Mouse (Mus musculus) stomach, embryonic 15.5 days (tissue): ENCODE measurements around the gene Icam2. TPM values are rescaled to one million over a fixed set of nuclear protein-coding genes. Genes with fewer than 3 reads are reported as not detected.
A peak's percentile ranks its signal among the peaks of the same experiment; 100 is the strongest.

Experiments used
- ATAC-seq: fragments of 200-750 bp; cut with Nextera tagmentation; 2 replicates; pipeline ENCODE4 v1.8.0; 2017; ENCODE audit warnings: low read depth, moderate number of reproducible peaks, moderate TSS enrichment; ENCODE audit not compliant: insufficient read depth, low FRiP score
- H3K27ac ChIP-seq: fragments of 300-500 bp; sonication (generic); 2 replicates; pipeline ENCODE4 v1.5.1; 2015; ENCODE audit warnings: mild to moderate bottlenecking, inconsistent platforms
- H3K27me3 ChIP-seq: fragments of 300-500 bp; sonication (generic); replicated peaks from 2 replicates; pipeline ENCODE4 v1.6.1; 2015; ENCODE audit warnings: inconsistent platforms
- H3K36me3 ChIP-seq: fragments of 300-500 bp; sonication (generic); 2 replicates; pipeline ENCODE4 v1.6.1; 2015; ENCODE audit warnings: inconsistent platforms
- H3K4me1 ChIP-seq: fragments of 300-500 bp; sonication (generic); 2 replicates; pipeline ENCODE4 v1.6.1; 2015; ENCODE audit warnings: inconsistent platforms
- H3K4me2 ChIP-seq: fragments of 300-500 bp; sonication (generic); 2 replicates; pipeline ENCODE4 v1.6.1; 2015; ENCODE audit warnings: mild to moderate bottlenecking, inconsistent platforms
- H3K4me3 ChIP-seq: fragments of 300-500 bp; sonication (generic); replicated peaks from 2 replicates; pipeline ENCODE4 v1.5.1; 2015; ENCODE audit warnings: inconsistent platforms
- H3K9ac ChIP-seq: fragments of 300-500 bp; sonication (generic); 2 replicates; pipeline ENCODE4 v1.6.1; 2015; ENCODE audit warnings: inconsistent platforms
- H3K9me3 ChIP-seq: fragments of 300-500 bp; sonication (generic); 2 replicates; pipeline ENCODE4 v1.6.1; 2016; ENCODE audit warnings: inconsistent platforms
- WGBS: fragments of 180-500 bp; shearing (Covaris S2); methylation state at CpG from one replicate; pipeline ENCODE4 v1.1.7; 2015; 5-methylcytosine and 5-hydroxymethylcytosine counted together
- polyA plus RNA-seq: library from polyadenylated mRNA; unstranded; fragments of >200 nt; fragmentation: Nextera tagmentation; extraction: Ambion mirVana; gene quantifications from 2 replicates; pipeline ENCODE4 v1.2.1, GENCODE M21; 2015

The Icam2 gene
- polyA plus RNA-seq, 1 experiment from 2014 or later: 38.5 TPM

GRCm38 (mm10) chr11:106389611-106390010 lies 1.7 kb upstream of the Icam2 start:
- Histone ChIP-seq H3K4me2 (no peak overlapping the region), H3K36me3 (no peaks in the 10 kb centered on the region), H3K27me3 (no peaks in the 10 kb centered on the region), H3K27ac (no peak overlapping the region), H3K4me3 (no peak overlapping the region), H3K4me1 (0 out of 2 replicates have a peak, but pooled peaks cover 8% of the 10 kb centered on the region), H3K9me3 (no peaks in the 10 kb centered on the region), H3K9ac (no peak overlapping the region)
- WGBS: 20% methylated on average over 3 of the region's 3 CpGs
- no peak for ATAC-seq

- Histone ChIP-seq H3K36me3 (no peaks in the 10 kb centered on the region), H3K9ac (no peak overlapping the region), H3K27me3 (no peaks in the 10 kb centered on the region), H3K4me1 (0 out of 2 replicates have a peak, but pooled peaks cover 8% of the 10 kb centered on the region), H3K9me3 (no peaks in the 10 kb centered on the region), H3K27ac (no peak overlapping the region), H3K4me3 (no peak overlapping the region), H3K4me2 (no peak overlapping the region)
- 69% methylated on average over 6 of the region's 6 CpGs for WGBS
- ATAC-seq: no peak
Observed at GRCm38 (mm10) chr11:106387020-106387419, 855 bp downstream of the Icam2 start.

- H3K9me3 ChIP-seq: no peaks in the 10 kb centered on the region
- H3K27me3 ChIP-seq: no peaks in the 10 kb centered on the region
- H3K4me1 ChIP-seq: 0 out of 2 replicates have a peak, but pooled peaks cover 8% of the 10 kb centered on the region
- H3K4me3 ChIP-seq: no peak overlapping the region
- 79% methylated on average over 3 of the region's 3 CpGs for WGBS
- H3K9ac ChIP-seq: no peak overlapping the region
- ATAC-seq: no peak
- no peak overlapping the region for H3K4me2 ChIP-seq
- H3K36me3 ChIP-seq: no peaks in the 10 kb centered on the region
- H3K27ac ChIP-seq: no peak overlapping the region
Observed at GRCm38 (mm10) chr11:106386409-106386808, 1.5 kb downstream of the Icam2 start.

- no peak overlapping the region for H3K4me2 ChIP-seq
- H3K36me3 ChIP-seq: no peaks in the 10 kb centered on the region
- ATAC-seq: no peak
- no peaks in the 10 kb centered on the region for H3K9me3 ChIP-seq
- H3K27ac ChIP-seq: peak overlapping the region; percentile 38
- H3K27me3 ChIP-seq: no peaks in the 10 kb centered on the region
- WGBS: 73% methylated on average over 6 of the region's 6 CpGs
- no peak overlapping the region for H3K9ac ChIP-seq
- no peak overlapping the region for H3K4me3 ChIP-seq
- no peaks in the 10 kb centered on the region for H3K4me1 ChIP-seq
Observed at GRCm38 (mm10) chr11:106383051-106383790, 4.7 kb downstream of the Icam2 start.

GRCm38 (mm10) chr11:106382424-106382823 lies 5.5 kb downstream of the Icam2 start:
- no peak for ATAC-seq

GRCm38 (mm10) chr11:106381883-106382282 lies 6.0 kb downstream of the Icam2 start:
- Histone ChIP-seq H3K9ac (no peak overlapping the region), H3K9me3 (no peaks in the 10 kb centered on the region), H3K27ac (peak overlapping the region; percentile 37; the same call in 1 of the 2 replicates), H3K4me2 (no peak overlapping the region; the same call in 1 of the 2 replicates), H3K4me1 (no peaks in the 10 kb centered on the region), H3K27me3 (no peaks in the 10 kb centered on the region), H3K4me3 (peak overlapping the region; percentile 13), H3K36me3 (no peaks in the 10 kb centered on the region)
- 74% methylated on average over 7 of the region's 7 CpGs for WGBS
- no peak for ATAC-seq

More at GRCm38 (mm10) chr11:106382424-106382823, 5.5 kb downstream of the Icam2 start:
- Histone ChIP-seq H3K4me1 (no peaks in the 10 kb centered on the region), H3K4me2 (no peak overlapping the region), H3K9me3 (no peaks in the 10 kb centered on the region), H3K4me3 (peak overlapping the region; percentile 13; the same call in 1 of the 2 replicates), H3K27me3 (no peaks in the 10 kb centered on the region), H3K36me3 (no peaks in the 10 kb centered on the region), H3K27ac (peak overlapping the region; percentile 37; the same call in 1 of the 2 replicates), H3K9ac (no peak overlapping the region)
- 58% methylated on average over 5 of the region's 5 CpGs for WGBS

- Histone ChIP-seq H3K4me3 (no peak overlapping the region; the same call in 1 of the 2 replicates), H3K27ac (no peak overlapping the region), H3K27me3 (no peaks in the 10 kb centered on the region), H3K4me2 (peak overlapping the region; percentile 5; the same call in 1 of the 2 replicates), H3K9ac (no peak overlapping the region), H3K36me3 (no peaks in the 10 kb centered on the region), H3K4me1 (no peaks in the 10 kb centered on the region), H3K9me3 (no peaks in the 10 kb centered on the region)
- 77% methylated on average over 11 of the region's 11 CpGs for WGBS
- no peak for ATAC-seq
Observed at GRCm38 (mm10) chr11:106381011-106381410, 6.9 kb downstream of the Icam2 start.

- no peaks in the 10 kb centered on the region for H3K36me3 ChIP-seq
- H3K27ac ChIP-seq: 0 out of 2 replicates have a peak overlapping the region, but pooled peaks have one; percentile 26
- no peaks in the 10 kb centered on the region for H3K9me3 ChIP-seq
- WGBS: 68% methylated on average over 5 of the region's 5 CpGs
- no peaks in the 10 kb centered on the region for H3K27me3 ChIP-seq
- no peak overlapping the region for H3K9ac ChIP-seq
- no peak overlapping the region for H3K4me2 ChIP-seq
- no peak overlapping the region for H3K4me3 ChIP-seq
- ATAC-seq: peak; percentile 5; the same call in 1 of the 2 replicates
- H3K4me1 ChIP-seq: peaks cover 15% of the 10 kb centered on the region
Observed at GRCm38 (mm10) chr11:106374979-106375378, 12.9 kb downstream of the Icam2 start.

GRCm38 (mm10) chr11:106374559-106374958 lies 13.3 kb downstream of the Icam2 start:
- 27% methylated on average over 9 of the region's 9 CpGs for whole genome bisulfite sequencing
- Histone ChIP-seq H3K4me2 (no peak overlapping the region), H3K9ac (no peak overlapping the region), H3K27ac (0 out of 2 replicates have a peak overlapping the region, but pooled peaks have one; percentile 26), H3K27me3 (no peaks in the 10 kb centered on the region), H3K4me3 (no peak overlapping the region), H3K4me1 (peaks cover 15% of the 10 kb centered on the region), H3K9me3 (no peaks in the 10 kb centered on the region), H3K36me3 (no peaks in the 10 kb centered on the region)
- ATAC-seq: peak; percentile 69

- Histone ChIP-seq H3K4me2 (no peak overlapping the region), H3K4me3 (no peak overlapping the region), H3K9me3 (no peaks in the 10 kb centered on the region), H3K27ac (0 out of 2 replicates have a peak overlapping the region, but pooled peaks have one; percentile 18), H3K4me1 (peaks cover 15% of the 10 kb centered on the region), H3K36me3 (no peaks in the 10 kb centered on the region), H3K9ac (no peak overlapping the region), H3K27me3 (no peaks in the 10 kb centered on the region)
- no peak for ATAC-seq
- WGBS: 43% methylated on average over 11 of the region's 11 CpGs
Observed at GRCm38 (mm10) chr11:106373998-106374397, 13.9 kb downstream of the Icam2 start.

GRCm38 (mm10) chr11:106366316-106366715 lies 21.6 kb downstream of the Icam2 start:
- no peaks in the 10 kb centered on the region for H3K27me3 ChIP-seq
- no peak overlapping the region for H3K4me2 ChIP-seq
- no peak overlapping the region for H3K9ac ChIP-seq
- H3K4me3 ChIP-seq: no peak overlapping the region
- no peaks in the 10 kb centered on the region for H3K9me3 ChIP-seq
- peaks cover 13% of the 10 kb centered on the region for H3K4me1 ChIP-seq
- ATAC-seq: no peak
- 7% methylated on average over 3 of the region's 3 CpGs for WGBS
- no peak overlapping the region for H3K27ac ChIP-seq
- H3K36me3 ChIP-seq: no peaks in the 10 kb centered on the region

- 51% methylated on average over 10 of the region's 10 CpGs for WGBS
- Histone ChIP-seq H3K4me1 (peaks cover 13% of the 10 kb centered on the region), H3K27me3 (no peaks in the 10 kb centered on the region), H3K9ac (no peak within 1 kb of the TSS), H3K27ac (no peak within 1 kb of the TSS), H3K4me2 (peak within 1 kb of the TSS; percentile 13; the same call in 1 of the 2 replicates), H3K9me3 (no peaks in the 10 kb centered on the region), H3K36me3 (no peaks in the 10 kb centered on the region), H3K4me3 (no peak within 1 kb of the TSS)
- no peak for ATAC-seq
Observed at GRCm38 (mm10) chr11:106365366-106365765, 22.5 kb downstream of the Icam2 start, which contains the start of gene Prr29. Gene Prr29 (plus strand): TSS chr11:106365472.
